Mouse (Mus musculus) stomach, embryonic 14.5 days (tissue): ENCODE results near the gene Dnttip2. TPM values are rescaled to one million over a fixed set of nuclear protein-coding genes. Genes with fewer than 3 reads are reported as not detected.

Experiments
- ATAC-seq: fragments of 200-750 bp; cut with Nextera tagmentation; 2 replicates; pipeline ENCODE4 v1.8.0; 2017; ENCODE audit warnings: low read depth, moderate TSS enrichment; ENCODE audit not compliant: insufficient number of reproducible peaks, insufficient read depth, low FRiP score
- H3K27ac ChIP-seq: fragments of 300-500 bp; sonication (generic); 2 replicates; pipeline ENCODE4 v1.5.1; 2014; ENCODE audit warnings: mild to moderate bottlenecking, low read length, moderate library complexity, mixed read lengths
- H3K27me3 ChIP-seq: fragments of 300-500 bp; sonication (generic); 2 replicates; pipeline ENCODE4 v1.6.1; 2014; ENCODE audit warnings: low read length, control low read depth, mixed read lengths; ENCODE audit not compliant: control insufficient read depth, insufficient read depth
- H3K36me3 ChIP-seq: fragments of 300-500 bp; sonication (generic); 2 replicates; pipeline ENCODE4 v1.6.1; 2014; ENCODE audit warnings: mild to moderate bottlenecking, control low read depth, low read length, moderate library complexity, mixed read lengths; ENCODE audit not compliant: control insufficient read depth, insufficient read depth
- H3K4me1 ChIP-seq: fragments of 300-500 bp; sonication (generic); 2 replicates; pipeline ENCODE4 v1.6.1; 2014; ENCODE audit warnings: low read length, control low read depth, mixed read lengths; ENCODE audit not compliant: control insufficient read depth, insufficient read depth
- H3K4me2 ChIP-seq: fragments of 300-500 bp; sonication (generic); replicated peaks from 2 replicates; pipeline ENCODE4 v1.6.1; 2014; ENCODE audit warnings: low read depth, low read length, control low read depth
- H3K4me3 ChIP-seq: fragments of 300-500 bp; sonication (generic); 2 replicates; pipeline ENCODE4 v1.5.1; 2014; ENCODE audit warnings: low read depth, low read length, control low read depth
- H3K9ac ChIP-seq: fragments of 300-500 bp; sonication (generic); replicated peaks from 2 replicates; pipeline ENCODE4 v1.6.1; 2014; ENCODE audit warnings: low read depth, mild to moderate bottlenecking, control low read depth, low read length, moderate library complexity, mixed read lengths
- H3K9me3 ChIP-seq: fragments of 300-500 bp; sonication (generic); 2 replicates; pipeline ENCODE4 v1.6.1; 2016; ENCODE audit warnings: low read depth, low read length, control low read depth; ENCODE audit not compliant: control insufficient read depth
- WGBS: fragments of 180-500 bp; shearing (Covaris S2); extraction: QIAGEN DNeasy Blood & Tissue Kit; methylation state at CpG from one replicate; pipeline ENCODE4 v1.1.7; 2014; 5-methylcytosine and 5-hydroxymethylcytosine counted together
- microRNA counts: library from miRNA; unstranded; fragments of <30 nt; microRNA quantifications from one replicate; lab custom pipeline; 2016
- microRNA-seq: library from miRNA; unstranded; fragments of <30 nt; microRNA quantifications from one replicate; pipeline ENCODE4, GENCODE M21; 2016
- polyA plus RNA-seq: library from polyadenylated mRNA; unstranded; fragments of >200 nt; fragmentation: Nextera tagmentation; extraction: Ambion mirVana; gene quantifications from 2 replicates; pipeline ENCODE4 v1.2.1, GENCODE M21; 2014

Gene Dnttip2
- polyA plus RNA-seq, 1 experiment from 2014 or later, result 72.3 TPM

GRCm38 (mm10) chr3:122333902-122334301 lies 59.7 kb downstream of the Dnttip2 start:
- WGBS, result 61% methylated on average over 7 of the region's 7 CpGs
- no peaks in the 10 kb centered on the region for H3K27me3 ChIP-seq
- H3K9me3 ChIP-seq, result no peaks in the 10 kb centered on the region
- H3K9ac ChIP-seq, result no peak overlapping the region
- H3K4me2 ChIP-seq, result no peak overlapping the region
- no peak for ATAC-seq
- H3K4me3 ChIP-seq, result no peak overlapping the region
- H3K27ac ChIP-seq, result no peak overlapping the region
- no peaks in the 10 kb centered on the region for H3K4me1 ChIP-seq
- H3K36me3 ChIP-seq, result no peaks in the 10 kb centered on the region

GRCm38 (mm10) chr3:122334375-122334774 lies 60.2 kb downstream of the Dnttip2 start:
- H3K4me2 ChIP-seq, result no peak overlapping the region
- no peak overlapping the region for H3K27ac ChIP-seq
- no peak overlapping the region for H3K4me3 ChIP-seq
- H3K36me3 ChIP-seq, result no peaks in the 10 kb centered on the region
- H3K27me3 ChIP-seq, result no peaks in the 10 kb centered on the region
- no peak for ATAC-seq
- WGBS, result 26% methylated on average over 7 of the region's 7 CpGs
- H3K4me1 ChIP-seq, result no peaks in the 10 kb centered on the region
- no peaks in the 10 kb centered on the region for H3K9me3 ChIP-seq
- H3K9ac ChIP-seq, result no peak overlapping the region

MicroRNAs within 50 kb of the gene (microRNA counts, 519-probe panel; counts per million panel counts)
- microRNA mmu-miR-760 (lab: Ali Mortazavi, UCI), result 1,418 counts per million, percentile 7 among the panel's probes with 10 or more counts

Small RNA genes within 50 kb of the gene (microRNA-seq; reads per million reads assigned to microRNA genes)
- gene Gm22903, result not detected
- gene Mir760, result 63.2 reads per million, percentile 42 among the genes with 10 or more reads in this experiment

Other genes with a start within 250 kb of the Dnttip2 start
- gene Abca4, start 229.9 kb upstream of the Dnttip2 start, polyA plus RNA-seq, result 0.67 and 0.91 TPM in 2 replicates
- gene Gclm, start 28.8 kb upstream of the Dnttip2 start, polyA plus RNA-seq, result 60.5 and 66.8 TPM in 2 replicates
- gene Bcar3, start 19.7 kb downstream of the Dnttip2 start, polyA plus RNA-seq, result 11.3 and 12.7 TPM in 2 replicates